Mouse (Mus musculus) cerebellum, adult 11-12 months (tissue): ENCODE measurements around the gene Tomm7.
A peak's percentile ranks its signal among the peaks of the same experiment; 100 is the strongest.
"Not testable (repeated sequence)": the region's sequence is repeated elsewhere in the genome, so short reads cannot be mapped to it uniquely, and the experiment has no call there.

Source experiments
- DNase-seq: peaks from one replicate; pipeline ENCODE4 v3.0.0; 2022

Gene Tomm7

GRCm38 (mm10) chr5:23843674-23844530, at the start of gene Tomm7:
Tomm7 (minus strand) TSS chr5:23844161.
- DNase-seq = peak; percentile 97

GRCm38 (mm10) chr5:23893156-23893863, 49.3 kb upstream of the Tomm7 start:
- peak; percentile 34 for DNase-seq

- peak; percentile 11 for DNase-seq
Measured at GRCm38 (mm10) chr5:23890734-23891133, 46.8 kb upstream of the Tomm7 start.

GRCm38 (mm10) chr5:23889461-23889860, 45.5 kb upstream of the Tomm7 start:
- no peak for DNase-seq

- no peak for DNase-seq
Measured at GRCm38 (mm10) chr5:23887111-23887510, 43.1 kb upstream of the Tomm7 start.

GRCm38 (mm10) chr5:23874457-23874856, 30.5 kb upstream of the Tomm7 start:
- DNase-seq = no peak

GRCm38 (mm10) chr5:23872586-23872985, 28.6 kb upstream of the Tomm7 start:
- DNase-seq = no peak

- DNase-seq = not testable (repeated sequence)
Measured at GRCm38 (mm10) chr5:23871323-23871722, 27.4 kb upstream of the Tomm7 start.

GRCm38 (mm10) chr5:23865941-23866340, 22.0 kb upstream of the Tomm7 start:
- no peak for DNase-seq

- no peak for DNase-seq
Measured at GRCm38 (mm10) chr5:23864054-23864965, 20.3 kb upstream of the Tomm7 start.

GRCm38 (mm10) chr5:23863166-23864053, 19.4 kb upstream of the Tomm7 start:
- no peak for DNase-seq

- no peak for DNase-seq
Measured at GRCm38 (mm10) chr5:23862291-23862690, 18.3 kb upstream of the Tomm7 start.

- no peak for DNase-seq
Measured at GRCm38 (mm10) chr5:23861721-23862120, 17.8 kb upstream of the Tomm7 start.

GRCm38 (mm10) chr5:23859896-23860295, 15.9 kb upstream of the Tomm7 start:
- no peak for DNase-seq

- no peak for DNase-seq
Measured at GRCm38 (mm10) chr5:23859087-23859718, 15.2 kb upstream of the Tomm7 start.

GRCm38 (mm10) chr5:23858643-23859042, 14.7 kb upstream of the Tomm7 start:
- no peak for DNase-seq

- no peak for DNase-seq
Measured at GRCm38 (mm10) chr5:23858001-23858400, 14.0 kb upstream of the Tomm7 start.

- DNase-seq = no peak
Measured at GRCm38 (mm10) chr5:23857189-23857588, 13.2 kb upstream of the Tomm7 start.

- no peak for DNase-seq
Measured at GRCm38 (mm10) chr5:23856164-23856563, 12.2 kb upstream of the Tomm7 start.

GRCm38 (mm10) chr5:23855484-23855883, 11.5 kb upstream of the Tomm7 start:
- DNase-seq = no peak

- DNase-seq = not testable (repeated sequence)
Measured at GRCm38 (mm10) chr5:23852916-23853315, 9.0 kb upstream of the Tomm7 start.
